Mouse (Mus musculus) left cerebral cortex, adult 9 months (tissue): ENCODE measurements at regions not wholly inside any gene's neighbourhood (a gene's known extent, or its start where the extent isn't known, plus 50 kb on each side); places are given as distances from the start of the nearest gene placed in this dataset.
"Not testable (repeated sequence)": the region's sequence is repeated elsewhere in the genome, so short reads cannot be mapped to it uniquely, and the experiment has no call there.

ENCODE experiments used
- DNase-seq, 2 experiments: peaks; one replicate each; pipeline ENCODE4 v3.0.0; 2022; ENCODE audit warnings: low spot score in 2 of 2

- no peak for DNase-seq
These were observed 69.9 kb downstream of the Fbxo4 start for GRCm38 (mm10) chr15:3909471-3909870.

DNA sequence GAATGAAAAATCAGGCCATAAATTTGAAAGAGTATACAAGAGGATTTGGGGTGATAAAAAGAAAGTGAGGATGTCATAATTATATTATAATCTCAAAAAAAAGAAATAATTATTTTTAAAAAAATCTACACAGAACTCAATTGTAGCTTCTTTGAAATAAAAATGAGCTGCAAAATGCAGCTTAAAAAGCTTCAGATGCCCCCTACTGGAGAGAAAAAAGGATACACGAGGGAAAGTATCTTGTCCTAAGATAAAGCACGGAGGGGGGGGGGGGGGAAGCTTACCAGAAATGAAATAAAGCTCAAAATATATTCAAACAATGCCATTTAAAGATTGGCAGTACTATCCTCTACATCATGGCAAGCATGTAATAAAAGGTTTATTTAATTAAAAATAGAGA is 70.7 kb downstream of the Fbxo4 start:
- DNase-seq, result no peak

GRCm38 (mm10) chr15:3905548-3905947 is 73.8 kb downstream of the Fbxo4 start:
- DNase-seq, result no peak

- DNase-seq, result no peak
These were observed 100.9 kb downstream of the Fbxo4 start for GRCm38 (mm10) chr15:3878429-3878828.

DNA sequence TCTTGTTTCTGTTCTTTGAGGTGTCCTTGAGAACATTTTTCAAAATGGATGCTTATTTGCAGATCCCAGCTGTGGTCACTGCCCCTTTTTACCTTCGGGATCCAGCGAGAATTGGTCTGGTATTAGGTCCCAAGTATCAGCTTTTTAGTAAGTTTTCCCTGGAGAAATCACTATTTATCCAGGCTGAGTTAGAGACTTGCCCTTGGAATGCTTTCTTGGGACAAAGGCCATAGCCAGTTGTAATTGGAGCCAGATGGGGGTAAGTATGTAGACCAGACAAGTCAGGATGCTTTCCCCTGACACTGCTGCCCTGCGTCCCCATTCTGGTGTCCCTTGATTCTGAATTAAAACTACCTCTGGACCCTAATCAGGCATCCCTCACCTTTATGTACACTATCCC is 101.9 kb downstream of the Fbxo4 start:
- no peak for DNase-seq

DNA sequence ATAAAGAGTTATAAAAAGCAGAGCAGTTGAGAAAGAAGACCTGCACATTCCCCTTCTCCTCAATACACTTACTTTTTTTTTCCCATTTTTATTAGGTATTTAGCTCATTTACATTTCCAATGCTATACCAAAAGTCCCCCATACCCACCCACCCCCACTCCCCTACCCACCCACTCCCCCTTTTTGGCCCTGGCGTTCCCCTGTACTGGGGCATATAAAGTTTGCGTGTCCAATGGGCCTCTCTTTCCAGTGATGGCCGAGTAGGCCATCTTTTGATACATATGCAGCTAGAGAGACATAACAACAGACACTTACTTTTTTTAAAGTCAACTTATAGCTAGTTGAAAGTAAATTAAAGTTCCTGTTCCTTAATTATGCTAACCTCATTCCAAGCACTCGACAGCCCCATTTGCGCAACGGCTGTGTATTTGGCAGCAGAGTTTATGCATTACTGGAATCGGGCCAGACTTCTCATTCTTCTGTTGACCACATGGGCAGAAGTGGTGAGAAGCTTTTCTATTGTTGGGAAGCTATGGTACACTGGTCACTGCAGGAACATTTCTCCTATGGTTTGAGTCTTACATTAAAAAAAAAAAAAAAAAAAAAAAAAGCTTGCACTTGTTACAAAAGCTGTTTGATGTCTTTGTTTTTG is 104.0 kb downstream of the Fbxo4 start:
- not testable (repeated sequence) for DNase-seq

DNA sequence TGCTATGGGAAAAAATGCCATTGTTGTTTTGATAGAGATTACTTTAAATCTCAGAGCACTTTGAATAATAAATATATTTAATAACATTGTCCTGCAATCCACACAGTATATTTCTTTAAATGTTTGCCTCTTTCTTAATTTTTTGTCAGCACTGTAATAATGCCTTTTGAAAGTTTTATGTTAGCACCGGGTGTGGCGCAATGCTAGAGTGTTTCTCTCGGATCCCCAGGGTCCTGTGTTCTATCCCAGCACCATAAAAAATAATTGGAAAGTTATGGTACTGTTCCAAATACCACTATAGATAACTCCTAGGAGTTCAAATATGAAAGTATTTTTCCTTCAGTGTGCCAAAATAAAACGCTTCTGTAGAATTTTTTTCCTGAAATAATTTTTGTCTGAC is 147.6 kb downstream of the Fbxo4 start:
- no peak for DNase-seq

DNA sequence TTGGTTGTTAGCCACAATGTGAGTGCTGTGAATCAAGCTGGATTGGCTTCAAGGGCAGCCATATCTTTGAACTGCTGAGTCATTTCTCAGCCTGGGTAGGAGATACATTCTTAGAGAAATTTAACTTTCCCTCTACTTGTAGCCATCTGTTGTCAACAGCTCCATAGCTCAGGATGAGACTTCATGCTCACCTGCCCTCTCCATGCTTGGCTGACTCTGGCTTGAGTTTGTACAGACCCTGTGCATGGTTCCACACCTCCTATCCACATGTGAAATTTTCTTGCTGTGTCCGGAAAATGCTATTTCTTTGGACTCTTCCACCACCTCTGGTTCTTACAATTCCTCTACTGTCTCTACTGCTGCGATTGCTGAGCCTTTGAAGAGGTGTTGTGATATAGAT is 173.9 kb downstream of the Fbxo4 start:
- no peak for DNase-seq

DNA sequence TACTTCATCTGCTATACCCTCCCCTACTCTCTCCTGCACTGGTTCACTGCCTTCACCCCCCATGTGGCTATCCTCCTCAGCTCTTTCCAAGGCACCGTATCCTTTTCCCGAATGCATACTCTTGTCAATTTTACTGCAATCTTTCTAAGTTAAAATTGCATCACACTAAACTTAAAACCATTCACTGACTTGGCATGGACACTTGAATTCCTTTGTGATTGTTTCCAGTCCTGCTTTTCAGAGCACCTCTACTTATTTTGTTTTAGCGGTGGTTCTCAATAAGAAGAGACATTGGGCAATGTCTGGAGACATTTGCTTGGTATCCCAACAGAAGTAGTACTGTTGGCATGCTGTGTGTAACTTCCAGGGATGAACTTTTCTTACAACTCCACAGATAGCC is 192.6 kb upstream of the Ghr start:
- no peak for DNase-seq

GRCm38 (mm10) chr15:3772228-3772789 is 189.0 kb upstream of the Ghr start:
- no peak for DNase-seq

DNA sequence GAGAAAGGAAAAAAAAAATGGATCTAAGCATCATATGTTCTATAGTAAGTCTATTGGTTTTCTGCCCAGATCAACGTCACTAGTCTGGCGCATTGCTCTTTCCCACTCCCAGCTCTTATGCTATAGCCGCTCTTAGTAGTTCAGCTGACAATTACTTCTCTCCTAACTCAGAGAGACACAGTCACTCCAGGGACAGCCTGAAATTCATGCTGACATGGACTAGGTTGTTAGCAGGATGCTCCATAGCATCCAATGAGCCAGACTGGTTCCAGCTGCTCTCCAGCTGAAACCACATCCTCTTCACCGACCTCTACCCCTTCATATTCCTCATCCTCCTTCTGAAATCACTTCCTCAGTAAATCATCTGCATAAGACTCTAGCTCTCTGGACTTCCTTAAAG is 187.0 kb upstream of the Ghr start:
- no peak for DNase-seq

GRCm38 (mm10) chr15:3764726-3765125 is 181.4 kb upstream of the Ghr start:
- no peak for DNase-seq

DNA sequence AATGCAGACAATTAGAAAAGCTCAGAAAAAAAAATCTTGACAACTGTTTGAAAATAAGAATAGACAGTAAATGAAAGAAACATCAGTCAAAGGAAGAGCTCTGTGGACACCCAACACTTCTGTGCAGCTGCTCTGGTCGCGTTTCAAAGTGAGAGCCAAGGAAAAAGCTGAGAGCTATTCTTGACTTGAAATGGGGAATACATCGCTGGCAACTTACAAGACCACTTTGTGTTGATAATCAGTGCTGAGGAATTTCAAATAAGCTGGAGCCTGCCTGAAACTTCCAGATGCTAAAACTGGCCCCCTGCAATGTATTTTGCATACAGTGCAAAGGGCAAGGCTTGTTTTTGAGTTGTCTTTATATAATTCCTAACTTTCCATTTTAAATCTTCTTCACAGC is 177.1 kb upstream of the Ghr start:
- no peak for DNase-seq

DNA sequence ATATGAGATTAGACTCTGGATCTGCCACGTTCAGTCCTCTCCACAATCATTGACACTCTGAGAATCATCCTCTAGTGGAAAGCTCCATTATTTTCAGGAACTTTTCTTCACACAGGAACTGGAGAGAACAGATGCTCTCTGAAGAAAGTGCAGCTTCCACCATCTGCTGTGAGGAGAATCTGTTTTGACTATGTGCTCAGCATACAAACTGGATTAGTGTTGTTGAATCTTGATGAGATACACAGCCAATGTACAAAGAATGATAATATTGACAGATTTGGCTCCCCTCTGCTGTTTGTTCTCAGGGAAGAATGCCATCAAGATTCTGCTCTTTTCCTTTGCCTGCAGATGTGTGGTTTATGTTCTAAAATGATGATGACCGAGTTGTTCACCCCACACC is 172.3 kb upstream of the Ghr start:
- peak; percentile 30 to 64 for DNase-seq

GRCm38 (mm10) chr15:3748072-3748471 is 164.8 kb upstream of the Ghr start:
- not testable (repeated sequence) for DNase-seq

DNA sequence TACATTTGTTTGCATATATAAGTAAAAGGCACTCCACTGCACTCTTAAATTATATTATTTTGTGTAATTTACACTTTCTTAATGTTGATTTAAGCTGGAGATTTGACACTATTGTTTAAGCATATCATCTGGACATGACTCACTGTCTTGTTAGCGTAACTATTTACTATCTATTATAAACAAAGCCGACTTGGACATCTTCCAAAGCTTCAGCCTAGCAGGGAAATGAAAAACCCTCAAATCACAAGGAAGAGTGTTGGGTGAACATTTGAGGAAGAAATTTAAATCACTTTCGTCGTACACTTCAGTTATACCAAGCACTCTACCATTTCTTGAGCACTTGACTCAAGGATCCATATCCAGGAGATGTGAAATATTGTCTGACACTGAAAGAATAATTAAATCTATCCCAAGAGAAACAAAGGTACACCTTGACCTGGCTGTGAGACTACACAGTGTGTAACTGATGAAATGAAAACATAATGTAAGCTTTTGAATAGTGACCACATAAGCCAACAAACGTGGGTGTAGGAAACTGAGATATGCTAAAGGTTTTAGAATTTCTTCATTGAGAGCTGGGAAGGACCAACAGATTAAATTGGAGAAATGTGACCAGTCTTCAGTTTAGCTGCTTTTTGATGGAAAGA is 160.0 kb upstream of the Ghr start:
- DNase-seq, result no peak

- DNase-seq, result no peak
These were observed 158.9 kb upstream of the Ghr start for GRCm38 (mm10) chr15:3742191-3742590.

DNA sequence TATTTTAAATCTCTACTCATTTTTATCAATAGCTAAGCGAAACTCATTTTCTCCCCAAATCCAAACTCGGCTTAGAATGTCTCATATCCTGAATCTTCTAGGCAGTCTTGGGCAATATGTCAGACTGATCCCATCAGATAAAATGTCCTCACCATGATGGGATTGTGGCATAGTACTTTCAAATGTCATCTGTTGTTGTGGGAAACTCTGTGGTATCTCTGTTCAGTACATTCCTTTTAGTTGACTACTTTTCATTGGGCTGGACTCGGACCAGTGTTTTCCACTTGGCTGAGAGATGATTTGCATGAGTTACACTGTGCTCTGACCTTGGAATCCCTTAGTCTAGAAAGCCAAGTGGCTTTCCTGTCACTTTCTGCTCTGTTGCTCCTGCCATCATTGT is 141.9 kb upstream of the Ghr start:
- no peak for DNase-seq

DNA sequence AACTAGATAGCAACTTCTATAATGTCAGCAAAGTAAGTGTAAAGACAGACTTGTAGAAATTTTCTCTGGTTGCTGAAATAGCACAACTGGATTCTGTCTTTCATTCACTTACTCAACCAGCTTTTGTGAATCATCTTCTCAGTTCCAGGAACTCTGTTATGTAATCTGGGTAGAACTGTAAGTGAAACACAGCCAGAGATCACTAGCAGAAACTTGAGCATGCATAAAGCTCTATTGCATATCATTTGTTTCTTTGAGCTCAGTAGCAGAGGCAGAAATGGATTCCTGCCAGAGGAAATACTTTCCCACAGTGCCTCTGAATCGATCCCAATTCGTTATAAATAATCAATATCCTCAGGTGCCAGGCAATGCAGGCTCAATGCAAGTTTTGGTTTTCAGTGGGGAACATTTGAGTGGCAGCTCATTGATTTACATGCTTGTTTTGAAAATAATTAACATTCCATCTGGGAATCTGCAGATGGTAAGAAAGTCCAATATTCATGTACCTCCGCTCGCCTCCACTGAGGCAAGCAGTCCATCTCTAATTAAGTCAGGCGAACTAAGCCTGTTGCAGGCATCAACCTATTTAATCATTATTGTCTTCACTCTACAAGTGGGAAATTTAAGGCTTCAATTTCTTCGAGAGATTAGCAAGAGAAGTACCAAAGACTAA is 137.5 kb upstream of the Ghr start:
- DNase-seq, result no peak

DNA sequence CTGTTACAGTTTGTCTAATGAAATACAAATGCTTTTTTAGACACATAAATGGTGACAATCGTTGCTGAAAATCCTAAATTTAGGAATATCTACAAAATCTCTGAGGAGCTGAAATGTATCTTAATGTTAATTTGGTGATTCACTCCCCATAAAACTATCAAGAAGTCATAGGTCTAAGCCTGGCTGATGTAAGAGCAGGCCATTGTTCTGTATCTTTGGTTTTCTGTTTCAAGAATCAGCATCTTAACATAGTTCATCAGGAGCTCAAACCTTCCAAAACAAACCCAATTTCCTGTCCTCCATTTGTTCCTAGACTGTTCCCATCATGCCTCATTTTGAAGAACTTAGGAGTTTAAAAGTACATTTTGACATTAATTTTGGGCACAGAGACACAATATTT is 128.5 kb upstream of the Ghr start:
- DNase-seq, result no peak

DNA sequence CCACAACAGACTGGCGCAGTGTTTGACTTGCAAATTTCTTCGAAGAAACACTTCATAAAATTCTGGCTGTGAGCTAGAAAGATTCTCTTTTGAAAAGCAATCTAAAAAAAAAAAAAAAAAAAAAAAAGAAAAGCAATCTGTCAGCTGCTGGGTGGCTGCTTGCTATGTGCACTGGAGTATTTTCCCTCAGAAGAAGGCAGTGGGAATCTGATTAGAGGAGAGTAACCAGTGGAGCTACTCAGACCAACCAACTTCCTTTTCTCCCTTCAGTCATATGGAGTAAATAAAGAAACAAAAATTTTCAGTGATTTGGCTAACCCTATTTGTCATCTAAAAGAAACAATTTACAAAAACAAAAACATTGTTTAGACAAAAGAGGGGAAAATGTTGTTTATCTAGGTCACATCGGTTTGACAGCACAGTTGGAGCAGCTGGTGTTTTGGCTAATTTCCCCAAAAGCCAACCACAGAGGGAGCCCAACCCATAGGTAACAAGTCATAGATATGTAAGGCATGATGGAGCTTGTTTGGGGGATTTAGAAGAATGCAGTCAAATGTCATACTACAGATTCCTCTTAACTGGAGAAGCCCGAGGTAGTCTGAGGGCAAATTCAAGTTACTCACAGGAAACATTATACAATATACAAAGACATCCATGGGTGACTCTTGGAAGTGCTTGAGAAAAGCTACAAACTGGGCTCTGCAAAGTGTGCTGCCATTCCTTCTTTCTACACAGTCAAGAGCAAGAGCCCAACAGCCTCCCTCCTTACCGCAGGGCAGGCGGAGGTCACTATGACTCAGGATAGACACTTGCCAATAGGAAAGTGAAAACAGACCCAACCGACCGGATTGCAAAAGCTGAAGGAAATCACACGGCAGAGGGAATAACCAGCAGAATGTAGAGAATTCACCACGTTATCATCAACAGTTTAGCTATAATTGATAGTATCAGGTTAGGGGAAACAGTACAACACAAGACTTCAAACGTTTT is 124.1 kb upstream of the Ghr start:
- no peak for DNase-seq
